Mouse (Mus musculus) spleen, adult 2 months (tissue): ENCODE results near the gene Syt3.

Source experiments
- CTCF ChIP-seq: fragments of 200-500 bp; IDR thresholded peaks from 2 replicates; pipeline ENCODE4 v1.5.1; 2011; ENCODE audit warnings: mild to moderate bottlenecking, inconsistent platforms; ENCODE audit not compliant: insufficient read depth, insufficient read length, insufficient replicate concordance; ENCODE audit errors: extremely low read depth
- POLR2A ChIP-seq: fragments of 200-500 bp; IDR thresholded peaks from 2 replicates; pipeline ENCODE4 v1.6.1; 2011; ENCODE audit warnings: low read depth, low read length, inconsistent platforms

DNA sequence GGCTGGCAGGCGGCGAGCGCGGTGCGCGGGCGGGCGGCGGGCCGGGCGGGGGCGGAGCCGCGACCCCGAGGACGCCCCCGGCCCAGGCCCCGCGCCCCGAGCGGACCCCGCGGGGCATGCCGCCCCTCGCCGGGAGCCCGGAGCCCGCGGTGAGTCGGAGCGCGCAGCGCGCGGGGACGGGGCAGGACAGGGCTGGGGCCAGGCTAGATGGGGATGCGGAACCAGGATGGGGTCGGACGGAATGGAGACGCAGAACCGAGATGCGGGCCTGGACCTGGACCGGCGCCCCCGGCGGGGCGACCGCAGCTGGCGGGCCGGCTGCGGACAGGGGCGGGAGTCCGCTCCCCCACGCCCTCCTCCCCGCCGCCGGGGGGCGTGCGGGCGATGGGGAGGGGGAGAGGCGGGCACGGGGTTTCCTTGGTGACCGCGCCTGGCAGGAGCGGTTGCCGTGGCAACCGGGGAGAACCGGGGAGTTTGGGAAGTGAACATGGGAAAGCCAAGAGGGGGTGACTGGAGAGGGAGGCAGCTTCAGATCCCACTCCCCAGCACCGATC, 45.1 kb downstream of the Syt3 start, which contains the start of gene Lrrc4b:
- TF ChIP-seq CTCF = no peak
- no peak for TF ChIP-seq POLR2A
